Mouse (Mus musculus): ENCODE measurements around the gene Gm11077. TPM values are rescaled to one million over a fixed set of nuclear protein-coding genes. Genes with fewer than 3 reads are reported as not detected.

The Gm11077 gene
- polyA plus RNA-seq (2014; fragmentation: Nextera tagmentation; extraction: Ambion mirVana) = not detected in 2 replicates

- H3K4me2 ChIP-seq (ENCODE audit: low read depth, severe bottlenecking) = no peak within 1 kb of the TSS
- H3K9ac ChIP-seq (ENCODE audit: low read length) = no peak within 1 kb of the TSS
- ATAC-seq (ENCODE audit: insufficient number of reproducible peaks, low FRiP score, low TSS enrichment, low read depth) (no peak), DNase-seq (ENCODE audit: low spot score) (no peak)
- H3K4me3 ChIP-seq (ENCODE audit: low read depth, low read length) = no peak within 1 kb of the TSS
- no peaks in the 10 kb centered on the region for H3K27me3 ChIP-seq (ENCODE audit: control insufficient read depth, insufficient read depth, low read length)
- H3K9me3 ChIP-seq (ENCODE audit: control insufficient read depth, low read length) = no peaks in the 10 kb centered on the region
- 95% methylated on average over 5 of the region's 5 CpGs for WGBS
- no peaks in the 10 kb centered on the region for H3K4me1 ChIP-seq (ENCODE audit: control insufficient read depth, insufficient read depth, low read length)
- H3K36me3 ChIP-seq (ENCODE audit: control insufficient read depth, insufficient read depth, low read length) = no peaks in the 10 kb centered on the region
- no peak within 1 kb of the TSS for H3K27ac ChIP-seq (replicated peaks; ENCODE audit: low read depth, low read length)
Measured at GRCm38 (mm10) chr6:140729272-140729671, at the start of gene Gm11077. TSS of gene Gm11077 (plus strand) at chr6:140729284.

- ATAC-seq (ENCODE audit: insufficient number of reproducible peaks, low FRiP score, low TSS enrichment, low read depth) = no peak
- Histone ChIP-seq H3K4me1 (ENCODE audit: control insufficient read depth, insufficient read depth, low read length) (peaks cover 23% of the 10 kb centered on the region), H3K4me2 (ENCODE audit: low read depth, severe bottlenecking) (no peak overlapping the region), H3K27me3 (ENCODE audit: control insufficient read depth, insufficient read depth, low read length) (no peaks in the 10 kb centered on the region), H3K27ac (replicated peaks; ENCODE audit: low read depth, low read length) (no peak overlapping the region), H3K4me3 (ENCODE audit: low read depth, low read length) (no peak overlapping the region), H3K9ac (ENCODE audit: low read length) (no peak overlapping the region), H3K36me3 (ENCODE audit: control insufficient read depth, insufficient read depth, low read length) (no peaks in the 10 kb centered on the region), H3K9me3 (ENCODE audit: control insufficient read depth, low read length) (no peaks in the 10 kb centered on the region)
- 56% methylated on average over 7 of the region's 7 CpGs for WGBS
- no peak for DNase-seq (ENCODE audit: low spot score)
Measured at GRCm38 (mm10) chr6:140680713-140681112, 48.4 kb upstream of the Gm11077 start.

GRCm38 (mm10) chr6:140682829-140683228 lies 46.3 kb upstream of the Gm11077 start:
- peak; percentile 37 for DNase-seq (ENCODE audit: low spot score)
- Histone ChIP-seq H3K4me1 (ENCODE audit: control insufficient read depth, insufficient read depth, low read length) (peaks cover 23% of the 10 kb centered on the region), H3K4me3 (ENCODE audit: low read depth, low read length) (no peak overlapping the region), H3K9me3 (ENCODE audit: control insufficient read depth, low read length) (no peaks in the 10 kb centered on the region), H3K9ac (ENCODE audit: low read length) (no peak overlapping the region), H3K27ac (replicated peaks; ENCODE audit: low read depth, low read length) (no peak overlapping the region; the same call in 1 of the 2 replicates), H3K27me3 (ENCODE audit: control insufficient read depth, insufficient read depth, low read length) (no peaks in the 10 kb centered on the region), H3K36me3 (ENCODE audit: control insufficient read depth, insufficient read depth, low read length) (no peaks in the 10 kb centered on the region), H3K4me2 (ENCODE audit: low read depth, severe bottlenecking) (no peak overlapping the region)
- 50% methylated on average over 13 of the region's 13 CpGs for WGBS
- peak; percentile 54; the same call in 1 of the 2 replicates for ATAC-seq (ENCODE audit: insufficient number of reproducible peaks, low FRiP score, low TSS enrichment, low read depth)

- H3K4me2 ChIP-seq (ENCODE audit: low read depth, severe bottlenecking) = no peak overlapping the region
- H3K27me3 ChIP-seq (ENCODE audit: control insufficient read depth, insufficient read depth, low read length) = no peaks in the 10 kb centered on the region
- H3K4me3 ChIP-seq (ENCODE audit: low read depth, low read length) = no peak overlapping the region
- DNase-seq (ENCODE audit: low spot score) (no peak), ATAC-seq (ENCODE audit: insufficient number of reproducible peaks, low FRiP score, low TSS enrichment, low read depth) (no peak)
- H3K9me3 ChIP-seq (ENCODE audit: control insufficient read depth, low read length) = no peaks in the 10 kb centered on the region
- H3K27ac ChIP-seq (replicated peaks; ENCODE audit: low read depth, low read length) = no peak overlapping the region
- no peaks in the 10 kb centered on the region for H3K36me3 ChIP-seq (ENCODE audit: control insufficient read depth, insufficient read depth, low read length)
- peaks cover 9% of the 10 kb centered on the region; the same call in 1 of the 2 replicates for H3K4me1 ChIP-seq (ENCODE audit: control insufficient read depth, insufficient read depth, low read length)
- H3K9ac ChIP-seq (ENCODE audit: low read length) = no peak overlapping the region
- 90% methylated on average over 11 of the region's 11 CpGs for WGBS
Measured at GRCm38 (mm10) chr6:140684403-140684802, 44.7 kb upstream of the Gm11077 start.

- DNase-seq (ENCODE audit: low spot score) = no peak
- 89% methylated on average over 16 of the region's 16 CpGs for WGBS
- Histone ChIP-seq H3K4me1 (ENCODE audit: control insufficient read depth, insufficient read depth, low read length) (peaks cover 5% of the 10 kb centered on the region), H3K4me3 (ENCODE audit: low read depth, low read length) (no peak overlapping the region), H3K36me3 (ENCODE audit: control insufficient read depth, insufficient read depth, low read length) (no peaks in the 10 kb centered on the region), H3K4me2 (ENCODE audit: low read depth, severe bottlenecking) (no peak overlapping the region), H3K27ac (replicated peaks; ENCODE audit: low read depth, low read length) (no peak overlapping the region), H3K9me3 (ENCODE audit: control insufficient read depth, low read length) (no peaks in the 10 kb centered on the region), H3K9ac (ENCODE audit: low read length) (no peak overlapping the region), H3K27me3 (ENCODE audit: control insufficient read depth, insufficient read depth, low read length) (no peaks in the 10 kb centered on the region)
- no peak for ATAC-seq (ENCODE audit: insufficient number of reproducible peaks, low FRiP score, low TSS enrichment, low read depth)
Measured at GRCm38 (mm10) chr6:140689617-140690404, 39.3 kb upstream of the Gm11077 start.

- peaks cover 11% of the 10 kb centered on the region for H3K4me1 ChIP-seq (ENCODE audit: control insufficient read depth, insufficient read depth, low read length)
- H3K27ac ChIP-seq (replicated peaks; ENCODE audit: low read depth, low read length) = no peak overlapping the region
- H3K4me3 ChIP-seq (ENCODE audit: low read depth, low read length) = no peak overlapping the region
- H3K4me2 ChIP-seq (ENCODE audit: low read depth, severe bottlenecking) = no peak overlapping the region
- H3K9ac ChIP-seq (ENCODE audit: low read length) = no peak overlapping the region
- no peak for ATAC-seq (ENCODE audit: insufficient number of reproducible peaks, low FRiP score, low TSS enrichment, low read depth)
- H3K27me3 ChIP-seq (ENCODE audit: control insufficient read depth, insufficient read depth, low read length) = no peaks in the 10 kb centered on the region
- no peak for DNase-seq (ENCODE audit: low spot score)
- no peaks in the 10 kb centered on the region for H3K36me3 ChIP-seq (ENCODE audit: control insufficient read depth, insufficient read depth, low read length)
- no peaks in the 10 kb centered on the region for H3K9me3 ChIP-seq (ENCODE audit: control insufficient read depth, low read length)
- WGBS = 89% methylated on average over 6 of the region's 6 CpGs
Measured at GRCm38 (mm10) chr6:140692160-140692559, 36.9 kb upstream of the Gm11077 start.

- H3K4me2 ChIP-seq (ENCODE audit: low read depth, severe bottlenecking) = no peak overlapping the region
- no peak for DNase-seq (ENCODE audit: low spot score)
- H3K27ac ChIP-seq (replicated peaks; ENCODE audit: low read depth, low read length) = no peak overlapping the region
- no peak for ATAC-seq (ENCODE audit: insufficient number of reproducible peaks, low FRiP score, low TSS enrichment, low read depth)
- H3K36me3 ChIP-seq (ENCODE audit: control insufficient read depth, insufficient read depth, low read length) = no peaks in the 10 kb centered on the region
- no peaks in the 10 kb centered on the region for H3K9me3 ChIP-seq (ENCODE audit: control insufficient read depth, low read length)
- no peak overlapping the region for H3K4me3 ChIP-seq (ENCODE audit: low read depth, low read length)
- WGBS = 53% methylated on average over 12 of the region's 12 CpGs
- peaks cover 7% of the 10 kb centered on the region for H3K4me1 ChIP-seq (ENCODE audit: control insufficient read depth, insufficient read depth, low read length)
- H3K27me3 ChIP-seq (ENCODE audit: control insufficient read depth, insufficient read depth, low read length) = no peaks in the 10 kb centered on the region
- no peak overlapping the region for H3K9ac ChIP-seq (ENCODE audit: low read length)
Measured at GRCm38 (mm10) chr6:140696192-140696879, 32.7 kb upstream of the Gm11077 start.

GRCm38 (mm10) chr6:140697994-140698393 lies 31.1 kb upstream of the Gm11077 start:
- 92% methylated on average over 11 of the region's 11 CpGs for WGBS
- Histone ChIP-seq H3K36me3 (ENCODE audit: control insufficient read depth, insufficient read depth, low read length) (no peaks in the 10 kb centered on the region), H3K9me3 (ENCODE audit: control insufficient read depth, low read length) (no peaks in the 10 kb centered on the region), H3K4me2 (ENCODE audit: low read depth, severe bottlenecking) (no peak overlapping the region), H3K9ac (ENCODE audit: low read length) (no peak overlapping the region), H3K4me3 (ENCODE audit: low read depth, low read length) (no peak overlapping the region), H3K27ac (replicated peaks; ENCODE audit: low read depth, low read length) (no peak overlapping the region), H3K27me3 (ENCODE audit: control insufficient read depth, insufficient read depth, low read length) (no peaks in the 10 kb centered on the region), H3K4me1 (ENCODE audit: control insufficient read depth, insufficient read depth, low read length) (peaks cover 6% of the 10 kb centered on the region)
- DNase-seq (ENCODE audit: low spot score) (no peak), ATAC-seq (ENCODE audit: insufficient number of reproducible peaks, low FRiP score, low TSS enrichment, low read depth) (no peak)

All from limb, embryonic 11.5 days (tissue).